Mouse (Mus musculus) CH12.LX (cell line): ENCODE results near the gene Otud5.
"Not testable (repeated sequence)": the region's sequence is repeated elsewhere in the genome, so short reads cannot be mapped to it uniquely, and the experiment has no call there.

Source experiments
- CTCF ChIP-seq, 2 experiments: IDR thresholded peaks in 1 of 2; conservative IDR thresholded peaks in 1 of 2; 2 replicates each; pipeline ENCODE4 v1.5.1; 2011 to 2012; ENCODE audit warnings: low read depth in 2 of 2, low read length in 2 of 2, improper control_type of control experiment in 1 of 2, inconsistent platforms in 1 of 2, mild to moderate bottlenecking in 1 of 2, moderate library complexity in 1 of 2
- E2F4 ChIP-seq: IDR thresholded peaks from 2 replicates; pipeline ENCODE4 v1.6.1; 2011; ENCODE audit warnings: low read depth, low read length, improper control_type of control experiment; ENCODE audit not compliant: insufficient replicate concordance
- JUND ChIP-seq: conservative IDR thresholded peaks from 2 replicates; pipeline ENCODE4 v1.6.1; 2011; ENCODE audit warnings: low read depth, low read length, improper control_type of control experiment
- MAFK ChIP-seq: IDR thresholded peaks from 2 replicates; pipeline ENCODE4 v1.6.1; 2011; ENCODE audit warnings: low read length, improper control_type of control experiment; ENCODE audit not compliant: insufficient replicate concordance
- POLR2A ChIP-seq: IDR thresholded peaks from 2 replicates; pipeline ENCODE4 v1.6.1; 2011; ENCODE audit warnings: low read depth, mild to moderate bottlenecking, improper control_type of control experiment, low read length
- RAD21 ChIP-seq: IDR thresholded peaks from 2 replicates; pipeline ENCODE4 v1.6.1; 2011; ENCODE audit warnings: low read depth, mild to moderate bottlenecking, low read length, improper control_type of control experiment, moderate library complexity
- UBTF ChIP-seq: IDR thresholded peaks from 2 replicates; pipeline ENCODE4 v1.6.1; 2012; ENCODE audit warnings: low read depth, mild to moderate bottlenecking, inconsistent platforms, low read length, improper control_type of control experiment, moderate library complexity
- USF1 ChIP-seq: IDR thresholded peaks from 2 replicates; pipeline ENCODE4 v1.6.1; 2014; ENCODE audit warnings: low read depth, mild to moderate bottlenecking, inconsistent platforms, low read length, improper control_type of control experiment
- USF2 ChIP-seq: conservative IDR thresholded peaks from 2 replicates; pipeline ENCODE4 v1.6.1; 2011; ENCODE audit warnings: low read depth, low read length, improper control_type of control experiment

DNA sequence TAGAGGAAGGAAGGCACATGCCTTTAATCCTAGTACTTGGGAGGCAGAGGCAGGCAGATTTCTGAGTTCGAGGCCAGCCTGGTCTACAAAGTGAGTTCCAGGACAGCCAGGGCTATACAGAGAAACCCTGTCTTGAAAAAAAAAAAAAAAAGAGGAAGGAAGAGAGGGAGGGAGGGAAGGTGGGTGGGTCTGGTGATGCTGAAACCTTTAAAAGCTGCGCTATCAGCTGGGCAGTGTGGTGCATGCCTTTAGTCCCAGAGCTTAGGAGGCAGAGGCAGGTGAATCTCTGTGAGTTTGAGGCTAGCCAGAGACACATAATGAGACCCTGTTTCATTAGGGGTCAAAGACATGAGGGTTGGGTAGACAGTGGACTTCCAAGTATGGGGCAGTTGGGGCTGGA is 39.0 kb upstream of the Otud5 start:
- TF ChIP-seq E2F4; MAFK; UBTF; POLR2A; USF1; JUND; RAD21; CTCF (conservative IDR thresholded peaks at IDR 0.05 in 1 of 2, IDR thresholded peaks at IDR 0.05 in 1 of 2; ENCODE audit: low read depth in 2 of 2, low read length in 2 of 2); USF2: not testable (repeated sequence)
